Mouse (Mus musculus) limb, embryonic 14.5 days (tissue): ENCODE data around the gene Angptl1. TPM values are rescaled to one million over a fixed set of nuclear protein-coding genes. Genes with fewer than 3 reads are reported as not detected.

Experiments
- ATAC-seq: fragments of 200-750 bp; cut with Nextera tagmentation; 2 replicates; pipeline ENCODE4 v1.8.0; 2017; ENCODE audit warnings: low read depth, moderate number of reproducible peaks, moderate TSS enrichment; ENCODE audit not compliant: low FRiP score
- DNase-seq: peaks from one replicate; pipeline ENCODE4 v3.0.0-alpha.2; 2015; ENCODE audit warnings: low spot score
- H3K27ac ChIP-seq: fragments of 300-500 bp; sonication (generic); replicated peaks from 2 replicates; pipeline ENCODE4 v1.5.1; 2014; ENCODE audit warnings: low read depth, mild to moderate bottlenecking, low read length, moderate library complexity, mixed read lengths
- H3K27me3 ChIP-seq: fragments of 300-500 bp; sonication (generic); 2 replicates; pipeline ENCODE4 v1.6.1; 2014; ENCODE audit warnings: low read length, mixed read lengths; ENCODE audit not compliant: control insufficient read depth, insufficient read depth
- H3K36me3 ChIP-seq: fragments of 300-500 bp; sonication (generic); 2 replicates; pipeline ENCODE4 v1.6.1; 2014; ENCODE audit warnings: mild to moderate bottlenecking, low read length, moderate library complexity, mixed read lengths; ENCODE audit not compliant: control insufficient read depth, insufficient read depth
- H3K4me1 ChIP-seq: fragments of 300-500 bp; sonication (generic); 2 replicates; pipeline ENCODE4 v1.6.1; 2014; ENCODE audit warnings: antibody characterized with exemption, low read length, mixed read lengths; ENCODE audit not compliant: control insufficient read depth, insufficient read depth
- H3K4me2 ChIP-seq: fragments of 300-500 bp; sonication (generic); replicated peaks from 2 replicates; pipeline ENCODE4 v1.6.1; 2014; ENCODE audit warnings: low read depth, mild to moderate bottlenecking, low read length, moderate library complexity; ENCODE audit not compliant: severe bottlenecking
- H3K4me3 ChIP-seq: fragments of 300-500 bp; sonication (generic); replicated peaks from 2 replicates; pipeline ENCODE4 v1.5.1; 2014; ENCODE audit warnings: low read length
- H3K9ac ChIP-seq: fragments of 300-500 bp; sonication (generic); 2 replicates; pipeline ENCODE4 v1.6.1; 2014; ENCODE audit warnings: mild to moderate bottlenecking, low read depth, low read length, moderate library complexity; ENCODE audit not compliant: severe bottlenecking
- H3K9me3 ChIP-seq: fragments of 300-500 bp; sonication (generic); 2 replicates; pipeline ENCODE4 v1.6.1; 2016; ENCODE audit warnings: low read length; ENCODE audit not compliant: control insufficient read depth
- POLR2A ChIP-seq: fragments of 200-500 bp; IDR thresholded peaks from 2 replicates; pipeline ENCODE4 v1.8.0; 2012; ENCODE audit warnings: inconsistent platforms, mild to moderate bottlenecking, moderate library complexity, borderline replicate concordance; ENCODE audit not compliant: insufficient read depth, insufficient read length; ENCODE audit errors: extremely low read depth
- WGBS: fragments of 180-500 bp; shearing (Covaris S2); extraction: QIAGEN DNeasy Blood & Tissue Kit; methylation state at CpG from one replicate; pipeline ENCODE4 v1.1.7; 2014; 5-methylcytosine and 5-hydroxymethylcytosine counted together
- polyA plus RNA-seq, 2 experiments: library from polyadenylated mRNA; depleted of rRNA in 1 of 2; stranded (reverse) in 1 of 2; unstranded in 1 of 2; fragments of >200 nt; fragmentation: Nextera tagmentation in 1 of 2; extraction: Ambion mirVana in 1 of 2; gene quantifications; 2 replicates each; pipeline versions ENCODE4 v1.2.1 to v1.2.3; 2012 to 2014

The Angptl1 gene
- polyA plus RNA-seq (2012; rRNA removed): 92.9 and 117 TPM in 2 replicates
- polyA plus RNA-seq (2014; fragmentation: Nextera tagmentation; extraction: Ambion mirVana): 92.4 and 95.5 TPM in 2 replicates

GRCm38 (mm10) chr1:156838177-156838576 lies at the start of gene Angptl1:
TSS of gene Angptl1 (plus strand) at chr1:156838562.
- DNase-seq: no peak
- Histone ChIP-seq H3K27ac (peak within 1 kb of the TSS; percentile 62), H3K9ac (peak within 1 kb of the TSS; percentile 42), H3K9me3 (no peaks in the 10 kb centered on the region), H3K4me2 (peak within 1 kb of the TSS; percentile 46), H3K4me1 (peaks cover 12% of the 10 kb centered on the region), H3K36me3 (no peaks in the 10 kb centered on the region), H3K4me3 (peak within 1 kb of the TSS; percentile 32), H3K27me3 (no peaks in the 10 kb centered on the region)
- WGBS: 34% methylated on average over 4 of the region's 4 CpGs
- ATAC-seq: no peak
- no peak for TF ChIP-seq POLR2A

- H3K4me1 ChIP-seq: peaks cover 11% of the 10 kb centered on the region
- H3K36me3 ChIP-seq: no peaks in the 10 kb centered on the region
- DNase-seq (no peak), ATAC-seq (no peak)
- no peak overlapping the region for H3K4me3 ChIP-seq
- no peak overlapping the region for H3K27ac ChIP-seq
- H3K27me3 ChIP-seq: no peaks in the 10 kb centered on the region
- H3K4me2 ChIP-seq: no peak overlapping the region
- H3K9me3 ChIP-seq: no peaks in the 10 kb centered on the region
- 28% methylated on average over 5 of the region's 5 CpGs for WGBS
- no peak for TF ChIP-seq POLR2A
- H3K9ac ChIP-seq: no peak overlapping the region
Observed at GRCm38 (mm10) chr1:156789844-156790490, 48.4 kb upstream of the Angptl1 start.

- Histone ChIP-seq H3K4me3 (no peak overlapping the region), H3K27ac (no peak overlapping the region), H3K4me2 (no peak overlapping the region), H3K36me3 (no peaks in the 10 kb centered on the region), H3K27me3 (no peaks in the 10 kb centered on the region), H3K9me3 (no peaks in the 10 kb centered on the region), H3K9ac (no peak overlapping the region), H3K4me1 (peaks cover 9% of the 10 kb centered on the region; the same call in 1 of the 2 replicates)
- ATAC-seq (no peak), DNase-seq (no peak)
- no peak for TF ChIP-seq POLR2A
- WGBS: 25% methylated on average over 9 of the region's 9 CpGs
Observed at GRCm38 (mm10) chr1:156796251-156796650, 42.1 kb upstream of the Angptl1 start.

GRCm38 (mm10) chr1:156801276-156801675 lies 37.1 kb upstream of the Angptl1 start:
- 0 out of 2 replicates have a peak, but pooled peaks cover 3% of the 10 kb centered on the region for H3K4me1 ChIP-seq
- 40% methylated on average over 6 of the region's 6 CpGs for WGBS
- no peak overlapping the region for H3K4me2 ChIP-seq
- no peak overlapping the region for H3K9ac ChIP-seq
- H3K36me3 ChIP-seq: no peaks in the 10 kb centered on the region
- no peak for TF ChIP-seq POLR2A
- H3K27ac ChIP-seq: no peak overlapping the region
- DNase-seq: peak; percentile 45
- no peak for ATAC-seq
- H3K9me3 ChIP-seq: no peaks in the 10 kb centered on the region
- no peak overlapping the region for H3K4me3 ChIP-seq
- no peaks in the 10 kb centered on the region for H3K27me3 ChIP-seq

- ATAC-seq (no peak), DNase-seq (no peak)
- TF ChIP-seq POLR2A: no peak
- Histone ChIP-seq H3K27me3 (no peaks in the 10 kb centered on the region), H3K36me3 (peaks cover 7% of the 10 kb centered on the region), H3K27ac (peak overlapping the region; percentile 41), H3K9ac (no peak overlapping the region), H3K9me3 (no peaks in the 10 kb centered on the region), H3K4me1 (peaks cover 3% of the 10 kb centered on the region; the same call in 1 of the 2 replicates), H3K4me2 (no peak overlapping the region), H3K4me3 (no peak overlapping the region)
- WGBS: 73% methylated on average over 10 of the region's 10 CpGs
Observed at GRCm38 (mm10) chr1:156808332-156808731, 30.0 kb upstream of the Angptl1 start.
